In the genomic region with DNA sequence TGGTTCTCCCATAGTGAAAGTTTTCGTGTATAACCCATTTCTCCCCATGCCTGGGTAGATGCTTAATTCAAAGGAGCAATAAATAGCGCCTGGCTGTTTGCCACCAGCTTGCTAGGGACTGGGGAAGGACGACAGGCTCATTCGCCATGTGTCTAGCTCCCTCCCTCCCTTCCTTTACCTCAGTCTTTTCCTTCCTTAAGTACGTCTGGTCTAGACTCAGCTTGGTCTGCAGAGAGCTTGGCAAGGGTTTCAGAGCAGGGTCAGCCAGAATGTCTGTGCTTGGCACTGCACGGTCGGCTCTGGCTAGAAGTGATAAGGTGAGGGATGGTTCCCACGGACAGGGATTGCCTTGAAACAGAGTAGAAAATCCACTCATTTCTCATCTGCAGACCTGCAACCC, we compare ENCODE assay signal across 8 mouse cellular contexts.
DNase-seq lines count a peak whose midpoint lies in the region; ATAC-seq and TF ChIP-seq lines count a peak whose summit lies in the region.

No protein-coding gene starts in this region.

- no peak for TF ChIP-seq CTCF in midbrain, postnatal 0 days (IDR thresholded peaks at IDR 0.05)

- H3K27me3 ChIP-seq in forebrain, embryonic 10.5 days (ENCODE audit: poor library complexity, severe bottlenecking) = no peaks in the 10 kb centered on the region
- no peaks in the 10 kb centered on the region for H3K27me3 ChIP-seq in forebrain, embryonic 11.5 days (ENCODE audit: control insufficient read depth, insufficient read depth, low read length)
- no peaks in the 10 kb centered on the region for H3K27me3 ChIP-seq in midbrain, postnatal 0 days (ENCODE audit: insufficient read depth, low read length)
- no peaks in the 10 kb centered on the region for H3K27me3 ChIP-seq in midbrain, embryonic 11.5 days (ENCODE audit: control insufficient read depth, insufficient read depth, low read length)

- no peak overlapping the region for H3K4me2 ChIP-seq in forebrain, embryonic 11.5 days (ENCODE audit: low read depth, low read length, severe bottlenecking)
- H3K4me2 ChIP-seq in midbrain, postnatal 0 days (ENCODE audit: low read depth, low read length, poor library complexity, severe bottlenecking) = no peak overlapping the region
- no peak overlapping the region for H3K4me2 ChIP-seq in midbrain, embryonic 11.5 days

- H3K4me1 ChIP-seq in forebrain, embryonic 10.5 days = peaks cover 5% of the 10 kb centered on the region
- H3K4me1 ChIP-seq in forebrain, embryonic 11.5 days (replicated peaks; ENCODE audit: control insufficient read depth, insufficient read depth, low read length) = no peaks in the 10 kb centered on the region
- 0 out of 2 replicates have a peak, but pooled peaks cover 3% of the 10 kb centered on the region for H3K4me1 ChIP-seq in midbrain, postnatal 0 days (ENCODE audit: insufficient read depth, low read length)
- no peaks in the 10 kb centered on the region for H3K4me1 ChIP-seq in midbrain, embryonic 11.5 days (ENCODE audit: control insufficient read depth, insufficient read depth, low read length)

- no peaks in the 10 kb centered on the region for H3K36me3 ChIP-seq in forebrain, embryonic 10.5 days (replicated peaks)
- H3K36me3 ChIP-seq in forebrain, embryonic 11.5 days (ENCODE audit: control insufficient read depth, insufficient read depth, low read length) = no peaks in the 10 kb centered on the region
- H3K36me3 ChIP-seq in midbrain, postnatal 0 days (ENCODE audit: insufficient read depth, low read length) = no peaks in the 10 kb centered on the region
- H3K36me3 ChIP-seq in midbrain, embryonic 11.5 days (ENCODE audit: control insufficient read depth, insufficient read depth, low read length) = no peaks in the 10 kb centered on the region

- no peak overlapping the region for H3K9ac ChIP-seq in forebrain, embryonic 11.5 days (ENCODE audit: low read length)
- no peak overlapping the region for H3K9ac ChIP-seq in midbrain, postnatal 0 days (replicated peaks; ENCODE audit: low read length, poor library complexity, severe bottlenecking)
- H3K9ac ChIP-seq in midbrain, embryonic 11.5 days (ENCODE audit: low read length) = no peak overlapping the region

- ATAC-seq in forebrain, embryonic 11.5 days (replicated peaks; ENCODE audit: low FRiP score) = no peak
- ATAC-seq in midbrain, postnatal 0 days (ENCODE audit: low FRiP score) = no peak
- ATAC-seq in midbrain, embryonic 11.5 days (ENCODE audit: low FRiP score) = no peak

- H3K9me3 ChIP-seq in forebrain, embryonic 10.5 days = no peaks in the 10 kb centered on the region
- no peaks in the 10 kb centered on the region for H3K9me3 ChIP-seq in forebrain, embryonic 11.5 days (ENCODE audit: control insufficient read depth, low read length)
- H3K9me3 ChIP-seq in midbrain, postnatal 0 days (ENCODE audit: low read length) = no peaks in the 10 kb centered on the region
- H3K9me3 ChIP-seq in midbrain, embryonic 11.5 days (ENCODE audit: control insufficient read depth, low read length) = no peaks in the 10 kb centered on the region

- 70% methylated on average over 8 of the region's 8 CpGs for WGBS in forebrain, embryonic 10.5 days
- 62% methylated on average over 8 of the region's 8 CpGs for WGBS in forebrain, embryonic 11.5 days
- 40% methylated on average over 8 of the region's 8 CpGs for WGBS in midbrain, postnatal 0 days
- 65% methylated on average over 8 of the region's 8 CpGs for WGBS in midbrain, embryonic 11.5 days

- H3K4me3 ChIP-seq in forebrain, embryonic 10.5 days = no peak overlapping the region
- H3K4me3 ChIP-seq in forebrain, embryonic 11.5 days (ENCODE audit: low read depth, low read length) = no peak overlapping the region
- H3K4me3 ChIP-seq in midbrain, postnatal 0 days (ENCODE audit: low read depth, low read length) = no peak overlapping the region
- no peak overlapping the region for H3K4me3 ChIP-seq in midbrain, embryonic 11.5 days (ENCODE audit: low read depth, low read length)

- DNase-seq in forebrain, embryonic 10.5 days (ENCODE audit: extremely low spot score, low spot score) = no peak
- no peak for DNase-seq in forebrain, embryonic 11.5 days (ENCODE audit: low spot score)
- DNase-seq in midbrain, postnatal 0 days (ENCODE audit: low spot score) = peak; percentile 28
- no peak for DNase-seq in midbrain, embryonic 11.5 days (ENCODE audit: low spot score, missing footprints)
- peak; percentile 45 to 68 for DNase-seq in heart, adult 18-20 months
- DNase-seq in lung, postnatal 36 days = peak; percentile 7
- DNase-seq in embryo, embryonic 9.5 days (ENCODE audit: extremely low spot score) = no peak
- DNase-seq in right cerebral cortex, adult 18-20 months = no peak

- peak overlapping the region; percentile 40; the same call in 1 of the 2 replicates for H3K27ac ChIP-seq in forebrain, embryonic 10.5 days
- no peak overlapping the region for H3K27ac ChIP-seq in forebrain, embryonic 11.5 days (ENCODE audit: low read depth, low read length)
- no peak overlapping the region for H3K27ac ChIP-seq in midbrain, postnatal 0 days (ENCODE audit: low read depth, low read length)
- H3K27ac ChIP-seq in midbrain, embryonic 11.5 days (ENCODE audit: low read depth, low read length) = no peak overlapping the region

Comparison
In these comparisons a context has a peak if more than half of its experiments do, and no peak if none do; other contexts are left out.
1. DNase-seq: peak in midbrain, postnatal 0 days (single experiment), heart, adult 18-20 months (2 of 2) and lung, postnatal 36 days (single experiment); none in forebrain, embryonic 10.5 days (single experiment), forebrain, embryonic 11.5 days (single experiment), midbrain, embryonic 11.5 days (single experiment), embryo, embryonic 9.5 days (single experiment) and right cerebral cortex, adult 18-20 months (single experiment).